7 mouse cellular contexts compared by ENCODE assay signal in the genomic region with DNA sequence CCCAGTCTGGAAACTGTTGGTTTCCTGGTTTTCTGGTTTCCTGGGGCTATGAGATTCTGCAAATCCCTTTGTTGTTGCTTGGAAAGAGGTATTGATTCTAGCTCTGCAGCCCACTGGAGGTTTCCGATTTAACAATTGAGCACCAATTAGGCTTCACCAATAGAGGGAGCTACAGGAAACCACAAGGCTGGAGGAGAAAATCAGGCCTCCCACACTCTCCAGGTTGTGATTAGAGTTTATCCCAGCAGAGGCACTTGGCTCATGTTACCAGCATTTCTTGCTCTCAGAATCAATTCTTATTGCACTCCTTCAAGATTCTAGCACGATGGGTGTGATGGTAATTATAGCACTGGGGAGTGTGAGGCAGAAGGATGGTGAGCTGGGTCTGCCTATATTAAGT. TPM values are rescaled to one million over a fixed set of nuclear protein-coding genes. Genes with fewer than 3 reads are reported as not detected.
DNase-seq lines count a peak whose midpoint lies in the region; ATAC-seq and TF ChIP-seq lines count a peak whose summit lies in the region.

No protein-coding gene starts in this region.

- H3K79me2 ChIP-seq in CH12.LX (replicated peaks; ENCODE audit: control insufficient read depth, extremely low read depth, insufficient read depth, poor library complexity, severe bottlenecking), result no peaks in the 10 kb centered on the region

- peak; percentile 36 for TF ChIP-seq RAD21 in CH12.LX (IDR thresholded peaks at IDR 0.05; ENCODE audit: low read depth, low read length)

- H3K27me3 ChIP-seq in kidney, embryonic 15.5 days, result no peaks in the 10 kb centered on the region
- H3K27me3 ChIP-seq in CH12.LX (replicated peaks), result peaks cover 4% of the 10 kb centered on the region

- peak; percentile 27 to 66; a peak in 3 of 4 replicates for TF ChIP-seq CTCF in CH12.LX (conservative IDR thresholded peaks at IDR 0.05 in 1 of 2, IDR thresholded peaks at IDR 0.05 in 1 of 2; ENCODE audit: low read depth in 2 of 2, low read length in 2 of 2)
- TF ChIP-seq CTCF in left cerebral cortex, adult 2 months (IDR thresholded peaks at IDR 0.05), result peak; percentile 79

- no peak overlapping the region for H3K4me3 ChIP-seq in kidney, embryonic 15.5 days (replicated peaks)
- no peak overlapping the region for H3K4me3 ChIP-seq in CH12.LX (replicated peaks in 1 of 3; ENCODE audit: low read depth in 2 of 3, low read length in 2 of 3, poor library complexity in 1 of 3)
- H3K4me3 ChIP-seq in left cerebral cortex, adult 2 months, result no peak overlapping the region

- no peaks in the 10 kb centered on the region for H3K4me1 ChIP-seq in kidney, embryonic 15.5 days
- H3K4me1 ChIP-seq in CH12.LX (ENCODE audit: control insufficient read depth in 1 of 2, insufficient read depth in 2 of 2), result peaks cover 0 to 3% of the 10 kb centered on the region in 2 experiments; a peak in 1 of 4 replicates

- dilution Hi-C loops in CH12.LX (cut with MboI; ENCODE audit: extremely low pct_ligation_motif_present, extremely low pct_unique_long_range_greater_than_20kb, low sequenced_read_pairs), result no loop called here

- DNase-seq in kidney, postnatal 10 days, result peak; percentile 25
- DNase-seq in CH12.LX (ENCODE audit: extremely low read depth) (peak; percentile 27), NIH3T3 (ENCODE audit: low read depth) (peak; percentile 77)
- DNase-seq in left cerebral cortex, adult 2 months (ENCODE audit: extremely low spot score in 1 of 2, low spot score in 2 of 2), result peak; percentile 24 to 33
- DNase-seq in Muller cell, postnatal 12 days (ENCODE audit: inconsistent ontology term), result no peak
- DNase-seq in c-Kit-positive CD71-positive TER-119-positive erythroid progenitor cells, embryonic 14.5 days (ENCODE audit: low spot score), result no peak

- no peak for TF ChIP-seq EP300 in CH12.LX (IDR thresholded peaks at IDR 0.05; ENCODE audit: low read length)

- no peak for TF ChIP-seq POLR2A in CH12.LX (IDR thresholded peaks at IDR 0.05; ENCODE audit: low read depth, low read length)

- H3K27ac ChIP-seq in kidney, embryonic 15.5 days, result no peak overlapping the region
- H3K27ac ChIP-seq in CH12.LX (ENCODE audit: insufficient read depth, low read depth), result no peak overlapping the region
- peak overlapping the region; percentile 36; the same call in 1 of the 2 replicates for H3K27ac ChIP-seq in left cerebral cortex, adult 2 months

- intact Hi-C loops in left cerebral cortex, adult 2 months (cut with DNase I), result loop anchor here (1.0 kb wide), 1 partner anchor 22 kb away; no protein-coding TSS in a partner anchor

- H3K9me3 ChIP-seq in kidney, embryonic 15.5 days (replicated peaks), result no peaks in the 10 kb centered on the region
- H3K9me3 ChIP-seq in CH12.LX (replicated peaks; ENCODE audit: low read length), result no peaks in the 10 kb centered on the region

- in situ Hi-C loops in CH12.LX (cut with MboI; ENCODE audit: low pct_ligation_motif_present, low pct_unique_long_range_greater_than_20kb, low sequenced_read_pairs), result no loop called here

- H3K36me3 ChIP-seq in kidney, embryonic 15.5 days, result no peaks in the 10 kb centered on the region
- H3K36me3 ChIP-seq in CH12.LX (replicated peaks in 1 of 2; ENCODE audit: control insufficient read depth in 1 of 2, insufficient read depth in 1 of 2, low read length in 1 of 2), result no peaks in the 10 kb centered on the region

- no peak overlapping the region for H3K9ac ChIP-seq in kidney, embryonic 15.5 days
- H3K9ac ChIP-seq in CH12.LX (ENCODE audit: insufficient read depth, low read depth), result no peak overlapping the region

- no peak for ATAC-seq in kidney, embryonic 15.5 days (replicated peaks; ENCODE audit: low FRiP score)

- H3K4me2 ChIP-seq in kidney, embryonic 15.5 days, result no peak overlapping the region
- H3K4me2 ChIP-seq in CH12.LX (ENCODE audit: insufficient read depth, low read depth, poor library complexity, severe bottlenecking), result no peak overlapping the region

- WGBS in kidney, embryonic 15.5 days, result 29% methylated on average over 2 of the region's 2 CpGs

TF ChIP-seq in CH12.LX, 34 proteins besides CTCF, POLR2A, EP300 and RAD21:
- no peak for TF ChIP-seq MAX (IDR thresholded peaks at IDR 0.05; ENCODE audit: low read length)
- TF ChIP-seq SMC3 (IDR thresholded peaks at IDR 0.05; ENCODE audit: low read depth, low read length), result peak; percentile 34

RNA-seq across cellular contexts. Expression of a gene that starts 13.9 kb away (rescaled TPM):
- 1.6 and 1.8 TPM in 2 replicates for polyA plus RNA-seq in kidney, embryonic 15.5 days (2015; fragmentation: Nextera tagmentation; extraction: Ambion mirVana)
- not detected in 2 replicates for total RNA-seq in CH12.LX (2012; rRNA removed)
- not detected in 2 replicates for total RNA-seq in CH12.LX (2014; rRNA removed)
- not detected in 2 replicates for polyA plus RNA-seq in CH12.LX (2012; ENCODE audit: insufficient read length, low read depth)
- total RNA-seq in left cerebral cortex, adult 2 months (2021), result under 1 TPM; 0.12 to 0.23 TPM

RNA-seq across cellular contexts. Expression of a gene that starts 22.2 kb away (rescaled TPM):
- polyA plus RNA-seq in kidney, embryonic 15.5 days (2015; fragmentation: Nextera tagmentation; extraction: Ambion mirVana), result 146 and 151 TPM in 2 replicates
- 96.5 and 99.8 TPM in 2 replicates for total RNA-seq in CH12.LX (2012; rRNA removed)
- 70.9 and 87.3 TPM in 2 replicates for total RNA-seq in CH12.LX (2014; rRNA removed)
- 143 and 145 TPM in 2 replicates for polyA plus RNA-seq in CH12.LX (2012; ENCODE audit: insufficient read length, low read depth)
- total RNA-seq in left cerebral cortex, adult 2 months (2021), result 100 to 1,000 TPM; 129 to 134 TPM

RNA-seq across cellular contexts. Expression of a gene that starts 37.0 kb away (rescaled TPM):
- polyA plus RNA-seq in kidney, embryonic 15.5 days (2015; fragmentation: Nextera tagmentation; extraction: Ambion mirVana), result 12.5 and 17.4 TPM in 2 replicates
- total RNA-seq in CH12.LX (2012; rRNA removed) (not detected in 2 replicates), CH12.LX (2014; rRNA removed) (not detected in 2 replicates)
- not detected in 2 replicates for polyA plus RNA-seq in CH12.LX (2012; ENCODE audit: insufficient read length, low read depth)
- total RNA-seq in left cerebral cortex, adult 2 months (2021), result 10 to 100 TPM; 24.2 to 26.0 TPM

Comparison
In these comparisons a context has a peak if more than half of its experiments do, and no peak if none do; other contexts are left out.
1. DNase-seq: peak in kidney, postnatal 10 days (single experiment), CH12.LX (single experiment), NIH3T3 (single experiment) and left cerebral cortex, adult 2 months (2 of 2); none in Muller cell, postnatal 12 days (single experiment) and c-Kit-positive CD71-positive TER-119-positive erythroid progenitor cells, embryonic 14.5 days (single experiment).
2. RNA of a gene that starts 37.0 kb away (total RNA-seq): 24.2 to 26.0 TPM in left cerebral cortex, adult 2 months; not detected in CH12.LX; every median in the first group is over 10 times any median in the second.